Mouse (Mus musculus): ENCODE results near the gene Abca12. TPM values are rescaled to one million over a fixed set of nuclear protein-coding genes. Genes with fewer than 3 reads are reported as not detected.

The Abca12 gene
- total RNA-seq, 2 experiments from 2014 or later = not detected

GRCm38 (mm10) chr1:71196191-71196590 lies 218.5 kb downstream of the Abca12 start:
- no peak for ATAC-seq (replicated peaks; ENCODE audit: poor library complexity)

GRCm38 (mm10) chr1:71195333-71195732 lies 219.4 kb downstream of the Abca12 start:
- ATAC-seq (replicated peaks; ENCODE audit: poor library complexity) = no peak

- ATAC-seq (replicated peaks; ENCODE audit: poor library complexity) = no peak
Observed at GRCm38 (mm10) chr1:71193931-71194330, 220.8 kb downstream of the Abca12 start.

Other genes with a start within 250 kb of the Abca12 start
- gene Atic, start 142.2 kb upstream of the Abca12 start, total RNA-seq (2015) = 85.0 and 101 TPM in 2 replicates
- 219 and 226 TPM in 2 replicates for gene Atic, start 142.2 kb upstream of the Abca12 start, total RNA-seq (2017)
- gene Fn1, start 238.3 kb upstream of the Abca12 start, total RNA-seq (2015) = 11.5 and 13.7 TPM in 2 replicates
- gene Fn1, start 238.3 kb upstream of the Abca12 start, total RNA-seq (2017) = 3.4 and 7.9 TPM in 2 replicates